Mouse (Mus musculus): ENCODE results near the gene Rmi2.
A peak's percentile ranks its signal among the peaks of the same experiment; 100 is the strongest.
"Not testable (repeated sequence)": the region's sequence is repeated elsewhere in the genome, so short reads cannot be mapped to it uniquely, and the experiment has no call there.

Gene Rmi2

DNA sequence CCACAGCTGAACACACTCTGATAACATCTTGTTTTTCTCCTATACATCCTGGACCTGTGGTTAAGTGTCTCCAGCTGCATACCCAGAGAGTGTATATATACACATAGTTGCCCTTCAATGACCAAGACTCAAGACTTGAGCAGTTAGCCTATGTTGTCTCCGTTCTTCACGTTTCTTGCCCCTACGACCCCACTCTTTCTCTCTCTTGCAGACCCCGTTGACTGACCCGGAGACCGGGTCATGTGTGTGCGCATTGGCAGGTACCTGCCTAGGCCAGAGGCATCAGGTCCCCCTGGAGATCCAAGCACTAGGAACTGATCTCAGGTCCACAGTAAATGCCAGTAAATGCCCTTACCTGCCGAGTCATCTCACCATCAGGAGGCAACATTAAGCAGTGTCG, 7.6 kb upstream of the Rmi2 start:
- no peak for DNase-seq (ENCODE audit: low spot score in 2 of 2)

GRCm38 (mm10) chr16:10827766-10828460, 6.9 kb upstream of the Rmi2 start:
- no peak for DNase-seq (ENCODE audit: low spot score in 2 of 2)

GRCm38 (mm10) chr16:10828461-10828805, 6.4 kb upstream of the Rmi2 start:
- no peak for DNase-seq (ENCODE audit: low spot score in 2 of 2)

DNA sequence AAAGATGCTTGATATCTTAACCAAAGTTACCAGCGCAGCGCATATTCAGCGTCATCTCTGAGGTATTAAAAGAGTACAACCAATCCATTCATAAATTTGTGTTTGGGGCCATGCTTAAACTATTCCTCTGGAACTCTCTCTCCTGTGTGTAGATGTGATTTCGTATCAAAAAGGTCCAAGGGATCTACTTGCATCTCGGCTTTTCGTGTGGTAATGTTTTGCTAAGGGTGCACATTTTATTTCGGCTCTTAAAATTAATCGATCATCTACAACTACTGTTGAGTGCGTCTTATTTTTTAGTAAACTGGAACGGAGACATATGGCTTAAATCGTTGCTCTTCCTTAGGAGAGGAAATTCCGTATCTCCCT, 333 bp upstream of the Rmi2 start:
- DNase-seq (ENCODE audit: low spot score in 2 of 2) = no peak

- no peak for DNase-seq (ENCODE audit: low spot score in 2 of 2)
Measured at GRCm38 (mm10) chr16:10836388-10836787, 1.5 kb downstream of the Rmi2 start.

DNA sequence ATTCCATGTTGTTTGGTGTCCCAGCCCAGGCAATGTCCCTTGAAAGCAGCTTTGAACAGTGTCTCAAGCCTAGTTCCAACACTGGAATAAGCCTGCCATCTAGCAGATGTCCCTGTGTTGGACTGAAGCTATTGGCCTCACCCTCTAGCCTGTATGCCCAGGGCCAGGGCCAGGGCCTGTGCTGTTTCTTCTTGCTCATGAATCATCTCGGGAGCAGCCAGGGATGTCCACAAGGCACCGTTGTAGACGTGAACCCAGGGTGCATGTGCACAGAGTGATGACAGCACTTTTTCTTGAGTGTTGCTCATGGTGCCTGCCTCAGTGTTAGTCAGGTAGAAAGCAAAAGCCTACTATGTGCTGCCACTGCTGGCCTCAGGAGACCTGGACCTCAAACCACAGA, 2.4 kb downstream of the Rmi2 start:
- DNase-seq (ENCODE audit: low spot score in 2 of 2) = no peak

DNA sequence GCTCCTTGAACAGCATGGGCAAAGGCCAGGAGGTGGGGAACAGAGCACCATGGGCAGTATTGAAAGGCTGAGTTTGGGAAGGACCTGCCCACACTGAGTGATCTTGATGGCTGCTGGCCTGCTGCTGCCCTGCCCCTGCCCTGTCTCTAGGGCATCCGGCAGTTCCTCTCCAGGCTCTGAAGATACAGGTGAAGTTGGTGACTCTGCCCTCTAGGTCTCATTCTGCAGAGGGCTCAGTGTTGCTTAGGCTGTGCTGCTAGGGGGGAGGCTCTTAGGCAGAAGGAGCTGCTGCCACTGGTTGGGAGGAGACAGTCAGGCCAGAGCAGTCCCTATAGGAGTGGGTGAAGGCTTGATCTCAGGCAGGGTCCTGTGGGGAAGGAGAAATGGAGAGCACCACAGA, 3.0 kb downstream of the Rmi2 start:
- no peak for DNase-seq (ENCODE audit: low spot score in 2 of 2)

- DNase-seq (ENCODE audit: low spot score in 2 of 2) = no peak
Measured at GRCm38 (mm10) chr16:10838487-10839245, 3.8 kb downstream of the Rmi2 start.

GRCm38 (mm10) chr16:10840018-10840417, 5.2 kb downstream of the Rmi2 start:
- DNase-seq (ENCODE audit: low spot score in 2 of 2) = no peak

DNA sequence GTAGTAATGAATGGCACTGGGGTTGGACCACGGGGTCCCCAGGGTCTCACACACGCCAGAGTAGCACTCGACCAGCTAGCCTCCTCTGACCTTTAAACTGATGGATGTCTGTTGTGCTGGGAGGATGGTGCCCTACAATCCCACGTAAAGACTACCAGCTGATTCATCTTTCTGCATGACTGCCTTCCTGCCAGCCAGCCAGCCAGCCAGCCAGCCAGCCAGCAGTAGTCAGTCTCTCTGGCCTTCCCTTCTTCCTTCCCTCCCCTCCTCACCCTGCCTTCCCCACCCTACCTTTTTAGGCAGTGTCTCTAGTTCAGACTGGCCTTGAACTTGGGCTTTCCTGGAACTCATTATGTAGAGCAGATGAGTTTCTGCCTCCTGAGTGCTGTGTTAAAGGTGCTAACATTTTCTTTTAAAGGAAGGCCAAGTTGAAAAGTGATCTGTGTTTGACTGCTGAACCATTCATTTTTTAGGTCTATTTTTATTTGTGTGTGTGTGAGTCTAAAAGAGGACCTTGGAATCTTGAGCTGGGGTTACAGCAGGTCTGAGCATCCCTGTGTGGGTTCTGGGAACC, 7.5 kb downstream of the Rmi2 start:
- no peak for DNase-seq (ENCODE audit: low spot score in 2 of 2)

DNA sequence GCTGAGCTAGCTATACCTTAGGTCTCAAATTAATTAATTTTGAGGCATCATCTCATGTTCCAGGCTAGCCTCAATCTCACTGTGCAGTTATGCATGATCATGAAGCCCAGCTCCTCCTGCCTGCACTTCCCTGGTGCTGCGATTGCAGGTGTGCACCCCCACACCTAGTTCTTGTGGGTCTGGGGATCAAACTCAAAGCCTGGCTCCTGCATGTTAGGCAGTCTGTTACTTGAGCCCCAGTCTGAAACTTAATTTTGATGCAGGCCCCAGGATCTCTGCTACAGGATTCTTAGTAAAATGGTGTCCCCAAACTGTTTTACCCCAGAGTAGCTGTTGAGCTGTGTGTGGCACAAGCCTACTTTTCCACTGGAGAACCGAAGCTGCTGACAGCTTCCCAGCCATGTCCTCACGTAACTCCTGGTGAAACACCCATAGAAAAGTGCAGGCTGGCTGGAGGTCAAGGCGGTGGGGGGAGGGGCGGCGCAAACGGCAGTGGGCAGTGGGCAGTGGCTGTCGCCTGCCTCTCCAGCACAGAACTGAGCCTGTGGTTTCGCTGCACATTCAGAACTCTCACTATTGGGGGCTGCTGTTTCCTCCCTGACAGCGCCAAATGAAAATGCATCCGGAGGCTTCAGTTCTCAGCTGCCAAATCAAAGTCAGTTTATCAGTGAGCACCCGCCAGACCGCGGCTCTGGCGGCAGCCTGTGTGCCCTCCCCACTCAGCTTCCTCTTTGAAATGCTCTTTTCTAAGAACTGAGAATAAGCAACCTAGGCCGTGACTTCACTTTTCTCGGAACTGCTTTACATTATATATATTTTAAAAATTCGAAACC, 8.8 kb downstream of the Rmi2 start:
- no peak for DNase-seq (ENCODE audit: low spot score in 2 of 2)

DNA sequence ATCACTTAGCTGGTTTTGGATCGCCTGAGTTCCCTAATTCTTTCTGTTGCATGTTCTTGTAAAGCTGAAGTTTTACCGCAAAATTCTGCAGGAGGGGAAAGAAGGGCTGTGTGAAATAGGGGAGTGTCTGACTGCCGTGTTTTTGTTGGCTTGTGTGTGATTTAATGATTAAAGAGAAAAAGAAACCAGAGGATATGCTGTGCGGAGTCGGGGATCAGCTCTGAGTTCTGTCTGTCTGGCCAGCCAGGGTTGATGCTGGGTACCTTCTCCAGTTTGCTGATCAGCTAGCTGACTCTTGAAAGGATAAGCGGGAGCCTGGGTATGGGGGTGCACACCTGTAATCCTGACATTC, 9.4 kb downstream of the Rmi2 start:
- DNase-seq (ENCODE audit: low spot score in 2 of 2) = no peak

DNA sequence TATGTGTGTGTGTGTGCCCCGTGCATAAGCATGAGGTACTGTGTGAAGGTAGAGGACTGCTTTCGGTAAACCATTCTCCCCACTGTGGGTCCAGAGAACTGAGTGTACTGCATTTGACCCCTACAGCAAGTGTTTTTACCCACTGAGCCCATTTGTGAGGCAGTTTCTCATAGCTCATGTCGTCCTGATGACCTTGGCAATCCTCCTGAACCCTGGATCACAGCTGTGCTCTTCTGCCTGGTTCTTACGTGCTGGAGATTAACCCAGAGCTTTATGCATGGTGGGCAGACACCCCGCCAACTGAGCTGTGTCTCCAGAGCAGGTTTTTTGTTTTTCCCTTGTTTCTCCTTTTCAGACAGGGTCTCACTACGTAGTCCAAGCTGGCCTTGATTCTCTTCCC, 11.1 kb downstream of the Rmi2 start:
- no peak for DNase-seq (ENCODE audit: low spot score in 2 of 2)

GRCm38 (mm10) chr16:10846503-10846902, 11.6 kb downstream of the Rmi2 start:
- DNase-seq (ENCODE audit: low spot score in 2 of 2) = peak; percentile 33 to 44

DNA sequence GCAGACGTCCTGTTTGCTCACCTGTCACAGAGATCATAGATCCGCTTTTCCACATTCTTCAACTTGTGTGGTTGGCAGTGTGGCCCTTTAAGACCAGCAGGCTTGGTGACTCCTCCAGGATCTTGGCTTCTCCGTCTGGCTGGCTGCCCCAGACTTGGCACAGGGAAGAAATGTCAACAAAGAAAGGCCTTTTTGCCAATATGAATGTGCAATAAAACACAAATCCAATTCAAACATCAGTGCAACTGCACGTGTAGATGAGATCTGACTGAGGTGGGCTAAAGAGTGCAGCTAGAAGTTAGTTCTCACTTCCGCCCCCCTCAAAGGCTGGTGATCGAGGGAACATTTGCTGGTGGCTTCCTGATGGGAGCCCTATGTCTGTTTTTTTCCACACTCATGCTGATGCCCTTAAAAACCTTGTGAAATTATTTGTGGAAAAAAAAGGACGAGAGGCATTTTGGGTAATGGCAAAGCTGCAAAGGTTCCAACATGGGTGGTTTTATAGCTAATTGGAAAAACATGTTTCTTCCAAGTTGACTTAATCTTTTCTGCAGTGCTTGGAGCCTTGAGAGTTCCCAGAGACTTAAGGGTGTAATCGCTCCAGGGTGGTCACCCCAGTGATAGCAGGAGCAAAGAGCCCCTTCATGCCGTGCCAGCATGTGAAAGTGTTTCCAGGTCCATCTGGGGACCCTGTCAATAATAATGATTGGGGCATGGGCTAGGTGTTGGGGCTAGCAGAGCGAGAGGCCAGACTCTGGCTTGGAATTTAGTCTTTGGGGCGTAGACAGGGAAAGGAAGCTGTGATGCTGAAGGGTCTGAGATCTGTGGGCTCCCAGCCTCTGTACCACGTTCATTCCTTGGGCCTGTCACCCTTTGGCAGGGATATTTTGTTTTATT, 15.4 kb downstream of the Rmi2 start:
- peak; percentile 21 to 25 for DNase-seq (ENCODE audit: low spot score in 2 of 2)

GRCm38 (mm10) chr16:10850905-10851304, 16.0 kb downstream of the Rmi2 start:
- no peak for DNase-seq (ENCODE audit: low spot score in 2 of 2)

GRCm38 (mm10) chr16:10852216-10852615, 17.4 kb downstream of the Rmi2 start:
- not testable (repeated sequence) for DNase-seq (ENCODE audit: low spot score in 2 of 2)

GRCm38 (mm10) chr16:10859726-10860245, 24.9 kb downstream of the Rmi2 start:
- DNase-seq (ENCODE audit: low spot score in 2 of 2) = no peak

DNA sequence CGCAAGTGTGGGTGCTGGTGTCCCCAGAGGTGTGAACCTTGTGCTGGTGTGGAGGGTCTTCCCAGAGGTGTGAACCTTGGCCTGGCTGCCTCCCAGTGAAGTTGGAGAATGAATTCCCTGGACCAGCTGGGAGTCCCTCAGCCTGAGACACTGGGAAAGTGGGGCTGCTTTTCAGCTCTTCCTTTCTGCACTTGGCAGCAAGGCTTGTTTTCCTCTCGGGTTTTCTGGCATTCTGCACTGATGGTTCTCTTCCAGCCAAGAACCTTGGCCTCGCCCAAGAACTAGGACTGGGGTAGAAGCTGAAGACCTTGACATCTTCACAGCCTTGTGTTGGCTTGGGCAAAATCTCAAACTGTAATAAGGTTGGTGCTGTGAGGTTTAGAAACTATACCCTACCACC, 26.5 kb downstream of the Rmi2 start:
- no peak for DNase-seq (ENCODE audit: low spot score in 2 of 2)

DNA sequence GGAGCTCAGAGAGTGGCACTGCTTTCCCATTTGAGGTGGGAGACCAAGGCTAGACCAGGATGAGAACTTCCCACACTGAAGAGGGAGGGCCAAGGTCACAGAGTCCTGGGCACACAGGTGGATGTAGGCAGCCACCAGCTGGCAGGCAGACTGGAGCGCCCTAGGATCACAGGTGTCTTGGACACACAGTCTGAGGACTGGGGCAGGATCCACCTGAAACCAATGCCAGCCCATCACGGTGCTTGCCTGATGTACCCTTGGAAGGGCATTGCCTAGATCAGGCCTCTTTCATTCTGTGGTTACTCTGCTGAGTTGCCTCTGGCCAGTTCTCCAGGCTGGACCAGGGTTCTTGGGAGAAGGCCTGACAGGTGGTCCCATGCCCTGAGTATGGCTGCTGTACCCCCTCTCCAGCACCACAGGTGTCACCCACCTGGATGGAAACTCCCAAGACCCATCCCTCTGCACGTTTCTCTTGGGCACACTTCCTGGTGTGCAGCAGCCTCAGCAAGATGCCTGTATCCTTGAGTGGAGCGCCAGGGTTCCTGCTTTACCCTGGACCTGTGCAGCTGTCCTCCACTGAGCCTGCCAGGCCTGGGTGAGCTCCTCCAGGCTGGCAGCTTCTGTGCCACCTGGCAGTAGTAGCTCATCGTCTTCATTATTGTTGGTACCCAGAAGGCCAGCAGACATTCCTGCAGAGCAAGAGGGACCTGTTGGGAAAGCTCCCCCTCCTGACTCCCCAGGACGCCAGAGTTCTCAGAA, 30.2 kb downstream of the Rmi2 start:
- no peak for DNase-seq (ENCODE audit: low spot score in 2 of 2)

Measured in frontal cortex, postnatal 14 days (tissue).